Mouse (Mus musculus) kidney, postnatal 4 days (tissue): ENCODE data around the gene Gm44596.
A peak's percentile ranks its signal among the peaks of the same experiment; 100 is the strongest.
"Not testable (repeated sequence)": the region's sequence is repeated elsewhere in the genome, so short reads cannot be mapped to it uniquely, and the experiment has no call there.

Source experiments
- DNase-seq, 2 experiments: peaks; one replicate each; pipeline ENCODE4 v3.0.0; 2021; ENCODE audit warnings: mixed read lengths in 2 of 2

The Gm44596 gene

DNA sequence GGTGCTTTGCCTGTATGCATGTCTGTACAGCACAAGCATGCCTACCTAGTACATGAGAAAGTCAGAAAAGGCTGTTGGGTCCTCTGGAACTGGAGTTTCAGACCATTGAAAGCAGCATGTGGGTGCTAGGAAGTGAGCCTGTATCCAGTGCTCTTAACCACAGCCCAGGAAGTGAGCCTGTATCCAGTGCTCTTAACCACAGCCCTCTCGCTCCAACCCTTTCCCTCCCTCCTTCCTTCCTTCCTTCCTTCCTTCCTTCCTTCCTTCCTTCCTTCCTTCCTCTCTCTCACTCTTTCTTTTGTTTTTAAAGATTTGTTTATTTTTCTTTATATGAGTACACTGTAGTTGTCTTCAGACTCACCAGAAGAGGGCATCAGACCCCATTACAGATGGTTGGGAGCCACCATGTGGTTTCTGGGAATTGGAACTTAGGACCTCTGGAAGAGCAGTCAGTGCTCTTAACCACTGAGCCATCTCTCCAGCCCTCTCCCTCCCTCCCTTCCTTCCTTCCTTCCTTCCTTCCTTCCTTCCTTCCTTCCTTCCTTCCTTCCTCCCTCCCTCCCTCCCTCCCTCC lies 5.4 kb downstream of the Gm44596 start:
- not testable (repeated sequence) for DNase-seq

DNA sequence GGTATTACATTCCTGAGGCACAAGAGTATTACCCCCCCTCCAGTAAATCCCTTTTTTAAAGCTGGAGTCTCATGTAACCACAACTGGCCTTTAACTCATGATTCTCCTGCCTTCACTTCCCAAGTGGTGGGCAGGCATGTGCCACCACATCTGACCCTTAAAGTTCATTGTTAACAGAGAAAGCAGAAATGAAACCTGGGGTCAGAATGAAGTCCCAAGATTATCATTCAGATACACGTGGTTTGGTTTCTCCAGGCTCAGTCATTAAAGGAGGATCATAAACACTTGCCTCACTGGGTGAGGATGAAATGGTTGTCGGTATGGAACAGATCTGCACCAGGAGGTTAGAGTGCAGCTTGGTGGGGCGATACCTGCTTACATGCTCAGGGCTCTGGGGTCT lies 6.0 kb downstream of the Gm44596 start:
- DNase-seq = no peak

DNA sequence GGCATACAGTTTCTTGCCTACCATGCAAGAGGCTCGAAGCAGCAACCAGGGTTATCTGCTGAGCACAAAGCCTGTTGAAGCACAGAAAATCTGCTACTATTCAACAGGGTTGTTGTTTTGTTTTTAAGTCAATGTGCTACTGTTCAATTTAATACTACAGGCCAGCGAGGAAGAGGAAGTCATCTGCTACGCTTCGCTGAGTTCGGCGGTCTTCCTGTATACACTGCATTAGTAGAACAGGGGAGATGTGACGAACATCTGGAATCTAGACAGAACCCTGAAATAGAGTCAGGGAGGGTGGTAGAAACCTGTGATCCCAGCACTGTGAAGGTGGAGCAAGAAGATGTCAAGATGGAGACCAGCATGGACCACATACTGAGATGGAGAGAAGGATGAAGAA lies 8.4 kb downstream of the Gm44596 start:
- no peak for DNase-seq

DNA sequence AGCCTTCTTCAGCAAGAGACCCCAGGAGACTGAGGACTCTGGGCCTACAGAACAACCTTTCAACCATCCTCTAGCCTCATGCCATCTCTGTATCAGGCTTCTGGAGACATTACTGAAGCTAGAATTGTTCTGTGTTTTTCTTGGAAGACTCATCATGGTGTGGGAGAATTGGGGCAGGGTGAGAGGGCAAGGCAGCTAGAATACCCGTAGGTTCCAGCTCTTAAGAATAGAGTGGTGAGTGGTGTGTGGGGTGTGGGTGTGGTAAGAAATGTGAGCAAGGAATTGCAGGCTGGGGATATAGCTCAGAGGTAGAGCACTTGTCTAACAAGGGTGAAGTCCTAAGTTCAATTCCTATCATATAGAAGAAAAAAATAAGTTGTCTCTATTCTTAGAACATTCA lies 9.7 kb downstream of the Gm44596 start:
- DNase-seq = no peak

DNA sequence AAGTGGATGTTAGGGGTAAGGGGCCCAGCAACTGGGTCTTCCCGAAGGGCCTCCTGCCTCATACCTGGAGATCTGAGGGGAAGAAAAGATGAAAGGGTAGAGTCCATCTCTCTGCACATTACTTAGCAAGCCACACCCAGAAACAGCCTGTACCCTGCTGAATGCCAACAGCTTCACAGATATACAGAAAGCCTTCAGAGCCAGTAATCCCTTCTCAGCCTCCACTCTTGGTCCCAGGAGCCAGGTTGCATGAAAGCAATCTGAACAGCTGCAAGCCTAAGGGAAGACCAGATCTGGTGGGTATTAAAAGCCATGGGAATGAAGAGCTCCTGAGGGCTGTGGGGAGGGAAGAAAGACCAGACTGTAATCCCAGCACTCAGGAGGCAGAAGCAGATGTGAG lies 13.9 kb downstream of the Gm44596 start:
- DNase-seq = no peak

DNA sequence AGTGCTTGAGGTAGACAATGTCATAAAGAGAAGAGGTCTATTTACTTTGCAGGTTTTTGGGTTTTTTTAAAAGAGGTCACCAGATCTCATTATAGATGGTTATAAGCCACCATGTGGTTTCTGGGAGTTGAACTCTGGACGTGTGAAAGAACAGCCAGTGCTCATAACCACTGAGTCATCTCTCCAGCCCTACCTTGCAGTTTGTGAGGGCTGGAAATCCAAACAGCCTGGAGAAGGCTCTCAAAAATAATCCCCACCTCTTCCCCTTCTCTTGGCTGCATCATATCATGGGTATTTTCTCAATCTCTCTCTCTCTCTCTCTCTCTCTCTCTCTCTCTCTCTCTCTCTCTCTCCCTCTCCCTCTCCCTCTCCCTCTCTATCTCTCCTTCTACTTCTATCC lies 15.4 kb downstream of the Gm44596 start:
- DNase-seq = no peak

DNA sequence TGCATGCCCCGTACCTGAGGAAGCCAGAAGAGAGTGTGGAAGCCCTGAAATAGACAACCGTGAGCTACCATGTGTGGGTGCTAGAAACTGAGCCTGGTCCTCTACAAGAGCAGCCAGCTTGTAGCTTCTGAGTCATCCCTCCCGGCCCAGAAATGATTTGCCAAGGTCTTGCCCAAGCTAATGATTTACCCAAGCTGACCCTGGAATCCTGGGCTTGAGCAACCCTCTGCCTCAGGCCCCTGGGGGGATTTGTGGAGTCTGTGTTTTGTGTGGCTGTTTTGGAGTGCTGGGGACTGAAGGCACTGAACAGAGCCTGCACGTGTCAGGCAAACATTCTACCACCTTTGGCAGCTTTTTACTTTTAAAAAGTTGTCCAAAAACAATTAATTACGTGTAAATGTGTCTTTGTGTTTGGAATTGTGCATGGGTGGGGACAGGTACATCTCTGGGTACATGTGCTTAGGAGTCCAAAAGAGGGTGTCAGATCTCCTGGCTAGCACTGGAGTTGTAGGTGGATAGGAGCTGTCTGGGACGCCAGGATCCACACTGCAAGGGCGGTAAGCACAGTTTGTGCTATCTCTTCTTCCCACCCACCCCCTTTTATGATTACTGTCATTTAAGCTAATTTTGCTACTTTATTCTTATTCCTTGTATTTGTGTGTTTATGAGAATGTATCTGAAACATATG lies 22.4 kb downstream of the Gm44596 start:
- peak; percentile 67 to 78 for DNase-seq

DNA sequence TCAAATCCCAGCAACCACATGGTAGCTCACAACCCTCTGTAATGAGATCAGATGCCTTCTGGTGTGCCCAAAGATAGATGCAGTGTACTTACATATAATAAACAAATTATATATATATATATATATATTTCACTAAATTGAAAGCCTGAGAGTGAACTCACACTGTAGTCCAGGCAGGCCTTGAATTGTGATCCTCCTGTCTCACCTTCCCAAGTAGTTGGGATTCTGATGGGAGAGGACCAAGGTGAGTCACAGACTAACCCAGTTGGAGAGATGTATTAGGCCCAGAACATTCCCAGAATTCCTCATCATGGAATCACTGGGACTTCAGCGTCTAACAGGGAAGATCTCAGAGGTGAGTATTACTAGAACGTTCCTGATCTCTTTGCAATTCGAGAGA lies 23.7 kb downstream of the Gm44596 start, which contains the start of gene Nrip2:
TSS of gene Nrip2 (plus strand) at position 301 of the 400 bp plus-strand sequence.
- no peak for DNase-seq

DNA sequence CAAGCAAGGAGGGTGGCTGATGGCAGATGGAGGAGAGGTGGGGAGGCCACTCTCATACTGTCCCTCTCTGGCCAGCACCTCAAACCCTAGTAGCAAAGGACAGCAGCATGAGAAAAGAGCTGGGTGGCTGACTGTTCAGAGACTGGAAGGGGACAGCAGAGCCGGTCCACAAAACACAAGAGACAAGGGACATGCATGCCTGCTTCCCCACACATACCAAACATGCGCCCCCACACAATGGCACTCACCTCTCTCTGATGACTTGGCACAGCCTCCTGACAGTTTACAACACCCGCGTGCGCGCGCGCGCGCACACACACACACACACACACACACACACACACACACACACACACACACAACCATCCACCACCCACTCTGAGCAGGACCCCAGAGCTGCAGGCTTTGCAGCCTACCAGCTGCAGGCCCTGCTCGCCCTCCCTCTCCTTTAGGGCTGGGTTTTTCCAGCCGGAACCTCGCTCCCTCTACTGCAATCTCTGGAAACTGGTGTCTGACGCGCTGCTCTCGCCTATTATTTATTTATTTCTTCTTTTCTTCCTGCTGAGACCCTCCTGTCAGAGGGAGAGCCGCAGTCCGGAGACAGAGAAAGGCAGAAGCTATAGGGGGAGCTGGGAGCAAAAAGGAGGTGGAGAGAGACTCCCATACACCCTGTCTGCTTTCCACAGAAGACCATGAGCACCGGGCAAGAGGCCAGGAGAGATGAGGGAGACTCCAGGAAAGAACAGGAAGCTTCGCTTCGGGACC lies 24.3 kb downstream of the Gm44596 start:
- peak; percentile 70 to 76 for DNase-seq

DNA sequence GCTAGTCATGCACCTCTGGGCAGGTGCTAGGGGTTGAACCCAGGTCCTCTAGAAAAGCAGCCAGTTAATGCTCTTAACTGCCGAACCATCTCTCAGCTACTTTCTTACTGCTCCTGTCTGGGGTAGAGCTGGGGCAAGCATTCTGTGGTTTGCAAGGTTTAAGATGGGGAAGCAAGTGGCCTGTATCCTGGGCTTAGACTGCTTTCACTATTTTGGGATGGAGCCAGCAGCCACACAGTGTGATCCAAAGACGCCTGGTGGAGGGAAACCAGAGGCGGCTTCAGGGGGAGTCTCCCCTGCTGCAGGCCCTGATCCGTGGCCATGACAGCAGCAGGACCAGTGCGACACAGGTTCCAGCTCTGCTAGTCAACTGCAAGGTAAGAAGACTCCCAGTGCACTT lies 29.4 kb downstream of the Gm44596 start:
- DNase-seq = peak in 1 of 2 experiments; percentile 36

DNA sequence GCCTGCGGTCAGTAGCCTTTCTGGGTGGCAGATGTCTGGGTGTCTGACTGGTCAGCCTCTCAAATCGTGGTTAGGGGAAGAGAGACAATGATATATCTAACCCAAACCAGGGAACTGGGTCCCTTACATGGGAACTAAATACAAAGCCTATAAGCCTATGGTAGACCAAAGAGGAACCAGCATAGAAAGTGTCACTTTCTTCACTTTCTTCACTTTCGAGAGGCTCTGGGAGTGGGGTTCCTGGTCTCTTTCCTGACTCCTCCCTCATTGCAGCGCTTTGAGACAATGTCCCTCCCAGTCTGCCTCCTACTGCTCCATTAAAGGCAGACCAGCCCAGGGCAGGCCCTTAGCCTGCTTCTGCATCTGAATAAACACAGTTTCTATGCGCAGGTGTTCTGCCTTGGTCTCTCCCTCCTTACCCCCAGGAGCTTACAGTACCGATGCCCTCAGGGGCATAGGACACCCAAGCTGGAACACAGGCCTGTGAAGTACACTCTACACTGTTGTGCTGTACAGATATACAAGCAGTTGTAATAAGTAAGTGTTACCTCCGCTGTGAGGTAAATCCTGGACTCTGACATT lies 33.3 kb downstream of the Gm44596 start:
- DNase-seq = no peak

DNA sequence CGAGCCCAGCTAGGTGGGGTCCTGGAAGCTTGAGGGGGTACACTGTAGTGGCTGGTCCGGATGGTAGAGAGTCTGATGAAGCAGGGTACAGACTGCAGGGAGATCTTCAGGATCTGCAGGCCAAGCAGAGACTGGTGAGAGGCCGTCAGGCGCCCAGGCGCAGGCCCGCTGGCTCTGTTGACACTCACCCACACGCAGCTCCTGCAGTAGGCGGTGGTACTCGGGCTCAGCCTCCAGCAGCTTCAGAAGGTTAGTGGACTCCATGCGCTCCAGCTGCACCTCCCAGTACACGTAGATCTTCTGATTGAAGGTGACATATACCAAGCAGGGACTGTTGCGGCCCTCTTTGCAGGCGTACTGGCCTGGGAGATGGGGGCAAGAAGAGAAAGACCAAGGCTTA lies 35.0 kb downstream of the Gm44596 start:
- no peak for DNase-seq

DNA sequence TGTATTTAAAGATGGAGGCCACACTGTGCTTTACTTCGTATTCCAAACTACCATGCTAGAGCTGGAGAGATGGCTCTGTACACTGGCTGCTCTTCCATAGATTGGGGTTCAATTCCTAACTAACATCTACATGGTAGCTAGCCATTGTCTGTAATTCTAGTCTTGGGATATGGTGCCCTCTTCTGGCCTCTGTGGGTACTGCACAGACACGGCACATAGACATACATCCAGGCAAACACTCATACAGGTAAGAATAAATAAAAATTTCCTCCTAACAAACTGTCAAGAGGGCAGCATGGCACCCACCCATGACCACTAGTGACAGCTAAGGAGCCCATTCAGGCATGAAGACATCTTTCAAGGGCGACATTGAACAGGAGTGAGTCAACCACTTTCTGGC lies 35.8 kb downstream of the Gm44596 start:
- peak; percentile 88 for DNase-seq

DNA sequence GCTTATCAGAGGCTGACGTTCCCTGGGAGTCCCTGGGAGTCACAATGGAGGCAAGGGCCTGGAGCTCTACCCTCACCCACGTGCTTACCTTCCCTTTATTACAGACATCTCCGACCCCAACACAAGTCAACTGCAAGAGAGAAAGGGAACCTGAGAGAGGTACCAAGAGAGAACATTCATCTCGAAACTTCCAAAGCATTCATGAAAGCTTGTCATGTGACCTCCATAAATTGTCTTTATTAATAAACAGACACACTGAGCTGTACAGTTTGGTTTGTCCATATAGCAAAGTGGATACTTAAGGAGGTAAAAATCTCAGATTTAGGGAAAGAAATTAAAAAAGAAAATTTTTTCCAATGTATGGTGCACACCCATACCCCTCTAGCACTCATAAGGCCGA lies 40.9 kb downstream of the Gm44596 start:
- DNase-seq = no peak

DNA sequence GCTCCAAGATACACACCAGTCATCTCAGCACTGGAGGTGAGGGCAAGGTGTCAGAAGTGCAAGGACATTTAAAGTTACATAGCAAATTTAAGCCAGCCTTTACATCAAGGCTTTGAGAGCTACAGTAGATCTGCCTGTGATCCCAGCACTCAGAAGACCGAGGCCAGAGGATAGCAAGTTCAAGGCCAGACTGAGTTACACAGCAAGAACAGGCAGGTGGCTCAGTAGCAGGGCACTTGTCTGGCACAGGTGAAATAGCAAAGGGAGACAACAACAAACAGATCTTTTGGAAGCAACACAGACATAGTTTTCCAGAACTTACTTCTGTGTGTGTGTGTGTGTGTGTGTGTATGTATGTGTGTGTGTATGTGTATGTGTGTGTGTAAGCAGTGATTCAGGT lies 42.8 kb downstream of the Gm44596 start:
- DNase-seq = no peak

DNA sequence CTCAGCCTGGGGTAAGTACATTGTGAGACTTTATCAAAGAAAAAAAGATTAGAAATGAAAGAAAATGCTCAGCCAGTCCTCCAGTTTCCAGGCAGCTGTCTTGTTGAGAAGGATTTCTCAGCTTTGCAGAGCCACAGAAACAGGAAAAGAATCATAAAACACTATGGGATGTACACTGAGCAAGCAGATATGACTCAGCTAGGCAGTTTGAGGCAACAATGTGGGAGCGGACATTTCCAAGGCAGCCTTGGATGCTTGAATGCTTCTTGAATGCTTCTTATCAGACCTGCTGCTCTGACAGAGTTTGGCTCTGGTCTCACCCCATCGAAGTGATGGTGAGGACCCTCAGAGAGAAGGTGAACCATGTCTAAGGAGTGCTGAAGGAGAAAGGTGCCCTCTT lies 45.7 kb downstream of the Gm44596 start:
- DNase-seq = no peak

DNA sequence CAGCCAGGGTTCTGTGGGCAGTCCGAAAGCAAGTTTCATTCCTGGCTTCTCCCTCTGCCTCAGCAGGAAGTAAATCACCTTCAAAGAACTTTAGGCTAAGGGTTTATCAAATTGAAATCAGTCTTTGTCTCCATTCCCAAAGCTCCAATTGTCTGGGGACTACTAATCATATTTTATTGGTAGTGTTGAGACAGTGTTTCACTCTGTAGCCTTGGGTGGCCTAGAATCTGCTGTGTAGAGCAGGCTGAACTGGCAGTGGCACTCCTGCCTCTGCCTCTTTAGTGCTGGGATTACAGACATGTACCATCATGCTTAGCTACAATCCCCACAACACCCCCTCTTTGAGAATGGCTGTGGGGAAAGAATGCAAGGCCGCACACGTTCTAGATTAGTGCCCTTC lies 46.2 kb downstream of the Gm44596 start:
- DNase-seq = no peak

DNA sequence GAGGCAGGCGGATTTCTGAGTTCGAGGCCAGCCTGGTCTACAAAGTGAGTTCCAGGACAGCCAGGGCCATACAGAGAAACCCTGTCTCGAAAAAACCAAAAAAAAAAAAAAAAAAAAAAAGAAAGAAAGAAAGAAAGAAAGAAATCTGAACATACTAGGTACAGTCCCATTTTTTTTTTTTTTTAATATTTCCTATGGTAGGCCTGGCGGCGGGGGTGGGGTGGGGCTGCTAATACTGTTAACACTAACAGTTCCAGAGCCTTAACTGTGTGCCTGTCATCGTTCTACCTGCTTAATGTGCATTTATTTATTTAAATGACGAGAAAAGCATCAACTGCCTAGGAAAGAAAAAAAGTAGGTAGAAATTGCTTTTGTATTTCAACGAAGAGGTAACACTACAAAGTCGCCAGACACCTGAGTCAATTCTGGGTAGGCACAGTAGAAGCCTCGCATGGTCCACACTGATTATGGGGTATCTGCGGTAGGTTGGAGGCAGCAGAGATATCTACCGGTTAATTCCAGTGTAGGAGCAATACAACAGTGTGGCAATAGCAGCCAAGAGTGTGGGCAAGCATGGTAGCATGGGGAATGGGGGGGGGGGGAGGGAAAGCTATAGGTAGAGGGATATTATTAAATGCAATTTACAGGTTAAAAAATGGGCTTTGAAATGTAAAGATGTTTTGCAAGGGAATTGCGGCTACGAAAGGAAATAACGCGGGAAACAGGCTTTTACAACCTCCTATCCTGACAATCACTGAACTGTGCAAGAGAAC lies 48.4 kb downstream of the Gm44596 start:
- no peak for DNase-seq

DNA sequence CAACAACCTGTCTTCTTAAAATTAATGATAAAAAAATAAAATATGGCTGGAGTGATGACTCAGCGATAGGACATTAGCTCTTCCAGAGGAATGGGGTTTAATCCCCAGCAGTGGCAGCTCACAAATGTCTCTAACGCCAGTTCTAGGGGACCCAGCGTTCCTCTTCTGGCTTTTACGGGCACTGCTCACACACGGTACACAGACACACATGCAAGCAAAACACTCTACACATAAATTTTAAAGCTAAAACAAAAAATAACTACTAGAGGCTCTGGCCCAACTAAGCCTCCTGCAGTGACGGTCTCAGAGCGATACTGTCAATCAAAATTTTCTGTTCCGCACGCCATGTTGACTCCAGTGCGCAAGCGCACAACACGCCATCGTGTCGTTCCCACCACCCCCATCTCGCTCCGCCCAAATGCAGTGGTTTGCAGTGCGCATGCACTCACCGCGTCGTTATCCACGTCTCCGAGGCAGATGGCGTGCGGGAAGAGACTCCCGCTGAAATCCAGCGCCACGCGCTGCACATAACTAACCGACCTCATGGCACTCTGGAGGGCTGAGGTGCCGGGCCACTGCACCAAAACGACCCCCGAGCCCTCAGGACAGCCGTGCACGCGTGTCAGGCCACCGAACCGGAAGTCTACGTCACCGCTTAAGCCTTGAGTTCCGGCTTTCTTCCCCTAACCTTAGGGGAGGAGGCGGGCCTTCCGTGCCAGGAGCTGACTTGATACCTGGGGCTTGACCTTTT lies 49.1 kb downstream of the Gm44596 start, which contains the start of gene Itfg2:
TSS of gene Itfg2 (minus strand) at position 663 of the 751 bp plus-strand sequence.
- DNase-seq = peak; percentile 96 to 98

DNA sequence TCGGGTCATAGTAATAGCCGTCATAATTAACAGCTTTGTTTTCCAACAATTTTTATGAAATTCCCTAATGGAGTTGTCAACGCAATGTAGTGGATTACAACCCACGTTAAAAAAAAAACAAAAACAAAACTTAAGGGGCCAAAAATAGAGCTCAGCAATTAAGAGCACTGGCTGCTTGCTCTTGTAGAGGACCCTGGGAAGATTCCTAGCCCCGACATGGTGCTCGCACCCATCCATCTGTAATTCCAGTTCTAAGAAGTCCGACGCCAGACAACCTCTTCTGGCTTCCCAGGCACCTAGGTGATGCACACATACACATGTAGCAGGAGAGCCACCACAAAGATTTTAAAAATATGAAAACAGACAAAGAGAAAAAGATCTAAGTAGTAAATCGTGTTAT lies 49.7 kb downstream of the Gm44596 start:
- no peak for DNase-seq

DNA sequence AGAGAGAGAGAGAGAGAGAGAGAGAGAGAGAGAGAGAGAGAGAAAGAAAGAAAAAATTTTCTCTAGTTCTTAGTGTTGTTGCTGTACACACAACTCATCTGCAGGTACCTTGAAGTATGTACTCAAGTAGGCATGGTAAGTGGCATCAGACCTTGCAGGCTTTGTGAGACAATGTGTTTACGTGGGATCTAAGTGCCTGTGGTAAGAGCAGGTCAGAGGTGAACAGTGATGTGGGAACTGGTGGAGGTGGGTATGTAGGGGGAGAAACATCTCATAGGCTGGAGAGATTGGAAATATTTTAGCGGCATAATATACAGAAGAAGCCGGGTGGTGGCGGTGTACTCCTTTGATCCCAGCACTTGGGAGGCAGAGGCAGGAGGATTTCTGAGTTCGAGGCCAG lies 52.3 kb downstream of the Gm44596 start:
- DNase-seq = no peak

DNA sequence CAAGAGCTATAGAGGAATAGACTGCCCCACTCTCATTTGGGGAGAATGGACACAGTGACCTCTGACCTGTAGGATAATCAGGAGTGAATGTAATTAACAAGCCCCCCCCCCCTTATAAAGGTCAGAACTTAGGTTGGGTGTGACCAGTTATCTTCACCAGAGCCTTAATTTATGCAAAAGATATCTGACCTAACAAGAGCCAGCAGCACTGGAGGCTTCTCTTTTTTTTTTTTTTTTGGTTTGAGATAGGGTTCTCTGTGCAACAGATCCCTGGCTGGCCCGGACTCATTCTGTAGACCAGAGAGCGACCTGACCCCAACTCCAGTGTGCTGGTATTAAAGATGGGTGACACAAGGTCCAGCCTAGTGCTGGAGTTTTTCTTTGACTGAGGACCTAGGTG lies 54.0 kb downstream of the Gm44596 start:
- no peak for DNase-seq
